Mouse (Mus musculus) kidney, postnatal 25 days (tissue): ENCODE data around the gene Nup133.

ENCODE experiments used
- DNase-seq, 2 experiments: peaks; one replicate each; pipeline ENCODE4 v3.0.0; 2021; ENCODE audit warnings: mixed read lengths in 2 of 2

Gene Nup133

DNA sequence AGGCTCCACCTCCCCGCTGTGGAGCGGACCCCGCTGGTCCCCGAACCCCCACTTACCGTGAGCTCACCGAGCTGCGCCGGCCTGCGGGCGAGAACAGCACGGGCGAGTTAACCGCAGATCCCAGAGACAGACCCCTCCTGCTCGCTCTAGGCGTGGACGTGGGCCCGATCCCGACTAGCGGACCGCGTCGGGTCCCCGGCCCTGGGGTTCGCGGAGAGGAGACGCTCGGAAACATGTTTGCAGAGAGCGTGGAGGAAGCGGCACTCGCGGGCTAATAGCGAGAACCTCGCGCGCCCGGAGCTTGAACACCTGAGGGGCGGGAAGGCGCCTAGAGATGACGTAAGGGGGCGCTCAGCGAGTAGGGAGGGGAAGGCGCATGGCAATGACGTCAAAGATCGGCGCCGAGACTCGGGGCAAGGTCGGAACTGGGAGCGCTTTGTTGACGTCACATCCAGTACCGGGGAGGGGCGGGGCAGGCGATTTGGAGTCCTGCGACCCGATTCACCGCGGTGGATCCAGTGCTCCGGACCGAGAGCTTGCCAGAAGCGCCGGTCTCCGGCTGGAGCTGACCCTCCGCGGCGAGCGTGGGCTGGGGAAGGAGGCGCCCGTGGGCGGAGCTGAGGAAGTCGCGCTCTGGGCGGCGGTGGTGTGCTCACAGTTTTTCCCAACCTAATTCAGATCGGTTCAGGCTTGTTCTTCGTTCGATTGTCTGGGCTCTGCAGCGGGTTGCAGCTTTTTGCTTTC is at the start of gene Nup133:
Nup133 (minus strand) TSS at position 324 of the 744 bp plus-strand sequence.
- peak; percentile 100 for DNase-seq

DNA sequence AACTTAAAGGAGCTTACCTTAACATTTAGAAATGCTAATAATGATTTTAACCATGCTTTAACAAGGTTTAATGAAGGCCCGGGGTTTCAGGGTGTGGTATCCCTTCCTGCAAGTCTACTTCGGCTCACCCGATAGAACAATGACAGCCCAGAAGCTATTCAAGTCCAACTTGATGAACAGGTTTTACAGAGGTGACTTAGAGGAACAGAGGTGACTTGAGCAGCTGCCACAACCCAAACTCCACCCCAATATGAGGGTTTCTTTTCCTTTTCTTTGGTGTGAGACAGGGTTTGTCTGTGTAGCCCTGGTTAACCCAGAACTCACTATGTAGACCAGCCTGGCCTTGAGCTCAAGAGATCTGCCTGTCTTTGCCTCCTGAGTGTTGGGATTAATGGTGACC is 44.9 kb upstream of the Nup133 start:
- DNase-seq: no peak

DNA sequence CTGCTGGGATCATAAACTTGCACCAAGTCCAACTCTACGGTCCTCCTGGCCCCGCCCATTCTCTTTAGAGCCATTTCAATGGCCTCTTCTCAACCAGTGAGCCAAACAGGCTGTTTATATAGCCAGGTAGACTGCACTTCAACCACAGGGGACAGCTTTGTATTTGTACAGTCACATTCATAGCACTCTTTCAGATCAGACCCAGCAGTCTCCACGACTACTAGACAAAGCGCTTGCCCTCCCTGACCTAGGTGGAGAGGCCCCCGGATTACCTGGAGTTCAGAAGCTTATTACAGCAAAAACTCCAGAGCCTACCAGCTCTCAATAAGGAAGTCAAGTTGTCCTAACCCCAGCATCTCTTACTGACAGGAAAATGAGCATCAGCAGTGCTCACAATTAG is 44.5 kb upstream of the Nup133 start:
- no peak for DNase-seq

DNA sequence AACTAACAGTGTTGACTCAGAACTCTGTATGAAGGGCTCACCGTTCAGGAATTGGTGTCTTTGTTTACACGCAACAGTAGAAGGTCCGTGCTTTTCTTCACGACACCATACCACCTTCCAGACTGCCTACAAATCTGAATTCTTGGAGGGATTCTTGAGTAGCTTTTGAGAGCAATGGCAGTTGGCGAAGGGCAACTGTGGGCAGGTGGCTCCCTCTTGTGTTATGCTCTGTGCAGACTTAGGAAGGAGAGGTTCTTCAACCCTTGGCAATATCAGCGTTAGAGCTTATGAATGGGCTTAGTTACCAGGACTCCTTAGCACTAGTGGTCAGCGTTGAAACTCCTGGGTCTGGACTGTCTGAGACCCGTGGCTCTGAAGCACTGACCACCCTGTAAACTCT is 43.5 kb upstream of the Nup133 start:
- DNase-seq: peak in 1 of 2 experiments; percentile 27

DNA sequence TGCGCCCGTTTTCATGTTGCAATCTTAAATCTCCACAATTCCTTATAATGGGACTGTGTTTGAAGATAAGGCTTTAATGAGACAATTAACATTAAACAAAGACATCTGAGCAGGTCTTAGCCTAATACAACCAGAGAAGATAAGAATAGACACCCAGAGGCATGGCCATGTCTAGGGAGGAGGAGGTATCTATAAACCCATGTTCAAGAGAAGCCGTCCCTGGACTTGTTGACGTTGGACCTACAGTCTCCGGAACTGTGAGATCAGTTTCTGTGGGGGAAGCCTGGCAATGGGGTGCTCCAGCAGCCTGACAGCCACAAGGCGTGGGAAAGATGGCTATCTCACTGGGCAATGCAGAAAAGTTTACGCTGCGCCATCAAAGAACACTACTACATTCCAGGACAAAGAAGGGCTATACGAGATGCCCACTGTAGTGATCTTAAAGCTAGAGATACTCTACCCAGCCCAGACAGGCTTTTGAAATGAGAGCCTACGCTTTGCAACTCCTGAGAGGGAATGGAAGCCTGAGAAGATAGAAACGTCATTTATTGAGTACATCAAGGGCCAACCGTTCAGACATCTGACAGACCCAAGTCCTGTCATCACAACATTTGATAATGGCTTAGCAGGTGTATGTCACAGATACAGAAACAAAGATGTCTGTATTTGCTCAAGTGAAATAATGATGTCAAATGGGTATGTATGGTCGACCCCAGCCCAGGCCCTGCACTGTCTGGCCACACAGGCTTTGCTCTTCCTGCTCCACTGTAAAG is 41.4 kb upstream of the Nup133 start:
- no peak for DNase-seq

DNA sequence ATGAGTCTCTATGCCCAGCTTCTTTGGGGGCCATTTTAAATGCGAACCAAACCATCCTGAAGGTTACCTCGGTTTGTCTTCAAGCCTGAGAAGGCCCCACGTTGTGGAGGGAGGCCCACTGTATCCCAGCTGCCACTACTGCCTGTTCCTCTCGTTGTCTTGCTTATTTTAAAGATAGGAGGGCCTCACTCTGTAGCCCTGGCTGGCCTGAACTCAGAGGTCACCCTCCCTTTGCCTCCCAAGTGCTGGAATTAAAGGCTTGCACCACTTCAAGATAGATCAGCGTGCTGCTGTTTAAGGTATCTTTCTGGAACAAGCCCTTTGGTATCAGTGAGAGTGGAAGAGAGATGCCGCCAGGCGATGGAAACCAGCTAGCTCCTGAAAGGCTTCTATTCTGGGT is 40.1 kb upstream of the Nup133 start:
- DNase-seq: no peak

DNA sequence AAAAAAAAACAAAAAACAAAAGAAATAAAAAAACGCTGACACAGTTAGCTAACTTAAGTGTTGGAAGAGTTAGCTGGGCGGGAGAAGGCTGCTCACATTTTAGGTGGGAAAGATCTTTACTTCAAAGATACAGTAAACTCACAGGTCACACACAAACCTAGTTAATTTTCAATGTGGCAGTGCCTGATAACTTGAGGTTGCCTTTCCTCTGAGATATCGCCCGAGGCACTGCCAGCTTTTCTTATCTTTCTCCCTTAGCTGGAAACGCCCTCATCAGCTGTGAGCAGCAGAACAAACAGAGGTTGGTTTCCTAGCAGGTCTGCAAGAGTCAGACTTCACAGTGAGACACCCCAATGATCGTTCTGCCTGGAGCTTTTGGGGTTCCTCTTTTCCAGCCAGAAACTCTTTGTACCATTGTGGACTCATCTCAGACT is 39.6 kb upstream of the Nup133 start:
- no peak for DNase-seq

DNA sequence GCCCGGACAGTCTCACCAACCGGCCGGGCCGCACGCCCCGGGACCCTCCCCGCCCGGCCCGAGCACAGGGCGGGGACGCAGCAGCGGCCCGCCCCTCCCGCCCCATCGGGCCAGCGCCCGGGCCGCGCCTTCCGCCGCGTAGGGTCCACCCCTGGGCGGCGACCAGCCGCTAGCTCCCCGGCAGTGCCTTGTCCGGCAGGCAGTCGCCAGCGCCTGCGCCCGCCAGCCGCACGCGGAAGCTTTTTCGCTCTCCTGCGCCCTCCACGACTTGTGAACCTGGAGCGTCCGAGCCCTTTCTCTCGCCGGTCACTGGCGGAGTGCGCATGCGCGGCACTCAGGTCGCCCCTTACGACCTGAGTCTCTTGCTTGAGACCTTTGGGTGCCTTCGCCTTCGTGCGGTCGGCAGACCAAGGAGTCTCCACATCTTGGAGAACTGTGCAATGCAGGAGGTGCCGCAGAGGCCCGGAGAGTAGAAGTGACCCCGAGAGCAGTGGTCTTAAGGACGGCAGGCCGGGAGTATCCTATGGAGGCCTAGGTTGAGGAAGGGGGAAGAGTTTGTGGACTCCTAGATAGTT is 33.8 kb upstream of the Nup133 start, which contains the start of gene Abcb10:
Abcb10 (minus strand) TSS at position 297 of the 575 bp plus-strand sequence.
- peak; percentile 88 to 97 for DNase-seq

DNA sequence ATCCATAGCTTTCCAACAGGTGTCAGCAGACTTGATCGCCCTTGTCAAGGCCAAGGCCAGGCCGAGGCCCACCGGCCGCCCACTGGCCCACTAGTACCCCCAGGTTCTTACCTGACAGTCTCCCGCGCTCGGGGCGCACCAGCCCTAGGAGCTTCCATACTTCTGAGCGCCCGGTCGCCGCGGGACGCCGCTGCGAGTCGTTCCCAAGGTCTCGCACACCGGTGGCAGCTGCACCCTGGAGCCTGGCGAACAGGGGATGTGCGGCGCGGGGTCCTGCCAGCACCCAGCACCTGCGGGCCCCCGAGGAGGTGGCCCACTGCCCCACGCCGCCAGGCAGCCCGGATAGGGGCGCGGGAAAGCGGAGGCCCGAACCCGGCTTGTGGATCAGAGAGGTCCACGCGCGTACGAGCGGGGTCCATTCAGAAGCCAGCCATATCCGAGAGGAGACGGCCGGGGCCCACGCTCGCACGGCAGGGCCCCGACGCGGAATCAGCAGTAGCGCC is 33.3 kb upstream of the Nup133 start:
- peak in 1 of 2 experiments; percentile 57 for DNase-seq

DNA sequence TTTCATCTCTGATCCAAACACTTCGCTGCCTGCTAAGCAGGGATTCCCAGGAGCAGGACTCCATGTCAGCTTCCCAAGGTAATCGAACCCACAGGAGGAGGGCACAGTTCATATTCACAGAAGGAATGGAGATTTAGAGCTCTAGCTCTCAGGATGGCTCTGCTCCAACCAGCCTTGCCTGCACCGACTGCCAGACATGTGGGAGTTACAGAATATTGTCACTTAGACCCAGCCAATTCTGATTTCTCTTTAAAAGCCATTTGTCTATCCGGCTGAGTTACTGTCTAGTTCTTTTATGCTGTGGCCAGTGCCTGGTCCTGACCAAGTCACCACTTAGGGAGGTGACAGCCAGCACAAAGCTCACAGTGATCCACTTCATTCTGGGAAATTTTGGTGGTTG is 32.6 kb upstream of the Nup133 start:
- no peak for DNase-seq

DNA sequence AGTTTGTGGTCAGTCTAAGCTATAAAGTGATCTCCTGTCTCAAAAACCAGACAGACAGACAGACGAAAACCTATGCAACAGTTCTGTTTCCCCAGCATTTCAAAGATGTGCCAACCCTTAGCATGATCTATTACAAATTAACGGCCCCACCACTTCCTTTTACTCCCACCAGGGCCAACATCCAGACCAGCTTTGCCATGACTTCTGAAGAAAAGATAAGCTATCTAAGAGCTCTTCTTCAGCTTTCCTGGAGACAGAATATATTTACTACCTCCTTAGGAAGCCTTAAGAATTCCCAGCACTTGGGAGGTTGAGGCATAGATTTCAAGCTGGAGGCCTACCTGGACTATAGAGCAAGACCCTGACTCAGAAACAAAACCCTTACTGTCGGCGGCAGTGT is 31.2 kb upstream of the Nup133 start:
- DNase-seq: no peak

DNA sequence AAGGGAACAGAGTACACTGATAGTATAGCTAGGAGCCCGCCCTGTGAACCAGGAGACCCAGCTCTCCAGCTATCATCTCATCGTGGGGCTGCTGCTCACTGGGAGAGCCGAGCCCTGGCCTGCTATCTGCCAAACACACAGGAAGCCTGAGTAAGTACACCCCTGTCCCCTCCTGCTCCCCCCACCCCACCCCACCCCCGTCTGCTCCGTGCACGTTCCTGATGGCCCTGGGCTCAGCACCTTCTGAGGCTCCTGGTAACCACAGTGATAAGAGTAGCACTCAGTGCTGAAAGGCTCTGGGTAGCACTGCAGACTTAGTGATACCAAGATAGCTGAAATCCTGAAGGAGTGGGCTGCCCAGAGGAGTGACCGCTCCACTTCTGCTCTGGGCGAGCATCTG is 29.9 kb upstream of the Nup133 start:
- no peak for DNase-seq

DNA sequence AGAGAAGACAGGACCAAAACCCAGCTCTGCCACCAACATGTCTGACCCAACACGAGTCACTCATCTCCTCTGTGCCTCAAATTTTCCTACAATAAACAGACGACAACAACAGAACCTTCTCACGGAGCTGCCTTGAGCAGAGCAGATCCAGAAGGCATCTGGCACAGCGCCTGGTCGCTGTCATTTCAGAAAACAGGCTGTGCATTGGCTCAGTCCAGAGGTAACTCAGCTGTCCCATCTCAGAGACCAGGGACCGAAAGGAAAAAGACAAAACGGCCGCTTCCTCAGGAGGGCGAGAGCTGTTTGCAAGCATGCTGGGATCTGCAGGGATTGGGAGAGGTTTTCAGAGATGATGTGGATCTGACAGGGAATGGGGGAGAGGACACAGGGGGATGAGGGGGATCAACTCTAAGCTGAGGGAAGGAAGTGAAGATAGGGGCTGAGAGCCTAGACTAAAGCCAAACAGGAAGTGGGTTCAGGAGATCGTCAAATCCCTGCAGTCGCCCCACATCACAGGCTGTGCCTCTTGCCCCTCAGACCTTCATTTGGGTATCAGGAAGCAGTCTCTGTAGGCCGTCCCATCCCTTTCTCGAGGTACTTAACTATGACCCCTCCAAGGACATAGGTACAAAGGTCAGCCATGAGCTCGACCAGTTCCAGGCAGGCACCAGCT is 29.2 kb upstream of the Nup133 start:
- DNase-seq: peak in 1 of 2 experiments; percentile 19

DNA sequence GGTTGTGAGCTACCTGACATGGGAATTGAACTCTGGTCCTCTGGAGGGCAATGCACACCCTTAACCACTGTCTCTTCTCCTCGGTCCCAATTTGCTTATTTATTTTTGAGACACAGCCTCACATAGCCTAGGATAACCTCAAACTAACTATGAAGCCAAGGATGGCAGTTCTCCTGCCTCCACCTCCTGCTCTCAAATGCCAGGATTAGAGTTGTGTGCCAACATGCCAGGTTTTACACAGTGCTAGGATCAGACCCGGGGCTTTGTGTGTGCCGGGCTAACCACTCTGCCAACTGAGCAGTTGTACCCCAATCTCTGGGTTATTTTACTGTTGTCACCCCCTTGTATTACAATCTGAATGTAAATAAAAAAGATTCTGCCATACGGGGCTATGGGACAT is 28.4 kb upstream of the Nup133 start:
- no peak for DNase-seq

DNA sequence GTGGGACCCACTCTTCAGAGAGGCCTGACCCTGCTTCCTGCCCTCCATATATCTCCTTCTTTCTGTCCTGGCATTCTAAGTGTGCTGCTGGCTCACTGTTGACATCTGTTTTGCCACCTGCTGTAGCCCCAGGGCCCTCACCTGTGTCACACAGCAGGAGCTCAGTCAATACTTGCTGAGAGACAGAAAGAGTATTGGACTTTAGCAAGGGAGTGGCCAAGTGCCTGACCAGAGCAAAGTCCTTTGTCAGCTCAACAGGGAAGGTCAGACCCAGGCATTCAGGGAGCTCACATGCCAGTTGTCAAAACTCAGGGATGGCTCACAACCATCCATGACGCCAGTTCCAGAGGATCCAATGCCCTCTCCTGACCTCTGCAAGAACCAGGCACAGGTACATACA is 24.4 kb upstream of the Nup133 start:
- peak; percentile 39 to 63 for DNase-seq

DNA sequence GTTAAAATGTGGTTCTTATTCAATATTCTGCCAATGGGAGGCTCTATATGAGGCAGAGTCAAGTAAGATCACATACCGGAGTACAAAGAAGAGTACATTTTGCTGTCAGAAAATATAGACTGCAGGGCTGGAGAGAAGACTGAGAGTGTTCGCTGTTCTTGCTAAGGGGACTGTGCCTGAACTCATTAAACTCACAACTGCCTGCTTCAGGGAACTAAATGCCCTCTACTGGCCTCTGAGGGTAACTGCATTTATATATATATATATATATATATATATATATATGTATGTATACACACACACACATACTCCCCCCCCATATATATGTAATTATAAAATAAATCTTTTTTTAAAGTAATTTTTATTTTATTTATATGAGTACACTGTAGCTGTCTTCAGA is 17.8 kb upstream of the Nup133 start:
- DNase-seq: no peak

DNA sequence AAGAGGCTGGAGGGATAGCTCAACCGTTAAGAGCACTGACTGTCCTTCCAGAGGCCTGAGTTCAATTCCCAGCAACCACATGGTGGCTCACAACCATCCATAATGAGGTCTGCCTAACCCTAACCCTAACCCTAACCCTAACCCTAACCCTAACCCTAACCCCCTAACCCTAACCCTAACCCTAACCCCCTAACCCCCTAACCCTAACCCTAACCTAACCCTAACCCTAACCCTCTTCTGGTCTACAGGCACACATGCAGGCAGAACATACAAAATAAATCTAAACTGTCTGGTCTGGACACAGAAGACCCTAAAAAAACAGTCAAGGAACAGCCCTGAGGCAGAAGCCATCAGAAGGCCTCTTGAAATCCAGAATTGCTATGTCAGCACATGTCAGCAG is 12.3 kb upstream of the Nup133 start:
- no peak for DNase-seq

DNA sequence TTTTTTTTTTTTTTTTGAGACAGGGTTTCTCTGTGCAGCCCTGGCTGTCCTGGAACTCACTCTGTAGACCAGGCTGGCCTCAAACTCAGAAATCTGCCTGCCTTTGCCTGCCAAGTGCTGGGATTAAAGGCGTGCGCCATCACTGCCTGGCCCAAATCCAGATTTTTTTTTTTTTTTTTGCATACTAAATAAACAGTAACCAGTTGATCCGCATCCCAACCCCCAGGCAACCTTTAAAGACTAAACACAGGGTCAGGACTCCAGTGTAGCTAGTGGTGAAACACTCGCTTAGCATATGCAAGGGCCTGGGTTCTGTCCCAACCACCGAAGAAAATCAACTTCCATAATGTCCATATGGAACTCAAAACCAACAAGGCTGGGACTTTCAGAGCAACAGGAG is 11.5 kb upstream of the Nup133 start:
- peak in 1 of 2 experiments; percentile 18 for DNase-seq

DNA sequence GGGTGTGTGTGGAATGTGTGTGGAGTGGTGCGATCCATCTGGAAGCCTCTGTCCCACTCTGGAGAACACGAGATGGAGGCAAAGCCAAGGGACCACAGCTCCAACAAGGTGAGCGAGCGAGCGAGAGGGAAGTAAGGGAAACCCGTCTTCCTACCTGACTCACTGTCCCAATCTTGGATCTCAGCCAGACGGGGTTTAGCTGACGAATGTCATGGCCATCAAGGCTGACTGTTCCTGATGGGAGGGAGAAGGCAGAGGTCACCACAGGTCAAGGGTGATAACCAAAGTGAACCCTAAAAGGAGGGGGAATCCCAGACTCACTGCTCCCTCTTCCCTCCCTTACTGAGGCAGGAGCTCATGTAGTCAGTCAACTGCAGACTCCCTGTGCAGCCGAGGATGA is 11.0 kb upstream of the Nup133 start:
- peak in 1 of 2 experiments; percentile 36 for DNase-seq

DNA sequence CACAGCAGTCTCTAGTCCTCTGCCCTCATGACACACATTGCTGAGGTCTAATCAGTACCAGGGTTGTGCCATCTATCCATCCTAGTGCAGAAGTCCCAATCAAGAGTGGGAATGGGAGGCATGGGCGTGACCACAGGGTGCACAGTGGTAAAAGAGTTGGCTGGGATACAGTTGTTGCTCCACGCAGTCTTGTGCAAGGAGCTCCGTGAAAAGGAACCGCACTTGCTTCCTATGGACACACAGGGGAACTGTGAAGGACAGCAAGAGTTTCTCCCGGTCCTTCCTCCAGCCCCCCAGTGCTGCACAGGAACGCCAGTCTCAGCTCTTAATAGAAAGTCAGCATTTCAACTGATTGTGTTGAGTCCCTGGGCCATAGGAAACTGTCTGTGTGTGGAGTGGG is 10.4 kb upstream of the Nup133 start:
- peak in 1 of 2 experiments; percentile 29 for DNase-seq

DNA sequence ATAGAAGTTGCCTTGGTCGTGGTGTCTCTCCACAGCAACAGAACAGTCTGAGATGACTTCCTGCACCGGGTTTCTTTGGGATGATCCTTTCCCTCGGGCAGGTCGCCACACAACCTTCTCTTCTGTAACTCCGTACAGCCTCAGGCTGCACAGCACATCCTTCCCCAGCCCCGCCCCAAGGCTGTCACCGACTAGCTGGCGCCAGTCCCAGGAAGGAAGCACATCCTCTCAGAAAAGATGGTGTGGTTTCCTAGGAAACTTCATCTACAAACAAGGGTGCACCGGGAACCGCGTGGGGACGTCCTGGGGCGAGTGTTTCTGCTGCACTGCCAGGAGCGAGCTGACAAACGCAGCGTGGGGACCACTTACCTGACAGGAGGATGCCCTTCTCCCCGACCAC is 9.1 kb upstream of the Nup133 start:
- DNase-seq: peak in 1 of 2 experiments; percentile 40

DNA sequence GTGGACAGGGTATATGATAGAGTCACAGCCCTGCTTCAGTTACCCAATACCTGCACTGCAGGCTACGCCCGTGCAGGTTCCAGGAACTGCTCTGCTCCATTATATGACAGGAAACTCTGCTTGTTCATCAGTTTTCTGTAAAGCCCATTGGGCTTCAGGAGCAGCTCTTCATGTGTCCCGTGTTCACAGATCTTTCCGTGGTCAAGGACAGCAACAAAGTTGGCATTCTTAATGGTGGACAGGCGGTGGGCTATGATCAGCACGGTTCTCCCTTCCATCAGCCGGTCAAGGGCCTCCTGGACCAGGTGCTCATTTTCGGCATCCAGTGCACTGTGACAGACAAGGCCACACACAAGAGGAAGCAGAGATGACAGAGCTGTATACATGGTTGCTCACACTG is 5.2 kb upstream of the Nup133 start:
- no peak for DNase-seq

DNA sequence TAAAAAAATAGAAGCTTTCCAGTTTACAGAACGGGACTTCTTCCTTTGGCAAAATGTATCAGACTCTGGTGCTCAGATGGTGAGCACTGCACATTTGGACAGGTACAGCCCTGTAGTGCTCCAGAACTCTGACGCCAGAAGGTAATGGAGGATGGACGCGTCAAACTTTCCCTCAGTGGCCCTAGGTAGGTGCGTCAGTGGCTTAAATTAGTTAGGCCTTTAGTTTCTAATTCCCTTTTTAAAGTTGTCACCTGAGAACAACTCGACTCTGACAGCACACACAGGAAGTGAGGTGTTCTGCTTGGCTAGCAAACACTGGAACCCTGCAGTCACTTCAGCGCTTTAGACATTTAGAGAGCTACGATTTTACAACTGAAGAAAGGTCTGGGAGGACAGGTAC is 4.6 kb upstream of the Nup133 start:
- DNase-seq: no peak
